Mouse (Mus musculus): ENCODE measurements around the gene Iglon5.
A peak's percentile ranks its signal among the peaks of the same experiment; 100 is the strongest.

Iglon5 gene

GRCm38 (mm10) chr7:43427406-43427805 is 62.5 kb downstream of the Iglon5 start, which contains the start of gene Lim2:
Gene Lim2, plus strand, starts transcription at chr7:43427670.
- DNase-seq (ENCODE audit: low read depth, low spot score), result no peak

GRCm38 (mm10) chr7:43423991-43424625 is 65.8 kb downstream of the Iglon5 start:
- DNase-seq (ENCODE audit: low read depth, low spot score), result peak; percentile 30

GRCm38 (mm10) chr7:43422995-43423617 is 66.8 kb downstream of the Iglon5 start:
- DNase-seq (ENCODE audit: low read depth, low spot score), result peak; percentile 92

All from CD4-positive, CD25-positive, alpha-beta regulatory T cell, adult 2 months (primary cell).